Mouse (Mus musculus): ENCODE results near the gene Nek9. TPM values are rescaled to one million over a fixed set of nuclear protein-coding genes. Genes with fewer than 3 reads are reported as not detected.

Nek9 gene
- polyA plus RNA-seq, 1 experiment = 32.1 TPM

GRCm38 (mm10) chr12:85366271-85366670 is 27.1 kb upstream of the Nek9 start:
- TF ChIP-seq CTCF (IDR thresholded peaks at IDR 0.05; ENCODE audit: borderline replicate concordance, control insufficient read depth, extremely low read depth, insufficient read depth, low read length, poor library complexity) (no peak), POLR2A (IDR thresholded peaks at IDR 0.05; ENCODE audit: control insufficient read depth, extremely low read depth, insufficient read depth, low read length, poor library complexity) (no peak)
- DNase-seq = no peak

GRCm38 (mm10) chr12:85362510-85362909 is 23.3 kb upstream of the Nek9 start:
- Histone ChIP-seq H3K27me3 (ENCODE audit: control insufficient read depth, insufficient read depth, low read length) (no peaks in the 10 kb centered on the region), H3K4me1 (replicated peaks; ENCODE audit: control insufficient read depth, insufficient read depth, low read length) (peaks cover 6% of the 10 kb centered on the region), H3K36me3 (ENCODE audit: control insufficient read depth, insufficient read depth, low read length) (no peaks in the 10 kb centered on the region; the same call in 1 of the 2 replicates), H3K4me3 (ENCODE audit: control insufficient read depth, insufficient read depth, low read length) (no peak overlapping the region), H3K27ac (ENCODE audit: control insufficient read depth, insufficient read depth, low read length) (no peak overlapping the region)
- no peak for DNase-seq
- TF ChIP-seq CTCF (IDR thresholded peaks at IDR 0.05; ENCODE audit: borderline replicate concordance, control insufficient read depth, extremely low read depth, insufficient read depth, low read length, poor library complexity) (no peak), POLR2A (IDR thresholded peaks at IDR 0.05; ENCODE audit: control insufficient read depth, extremely low read depth, insufficient read depth, low read length, poor library complexity) (no peak)
- 85% methylated on average over 4 of the region's 4 CpGs for WGBS

More at GRCm38 (mm10) chr12:85366271-85366670, 27.1 kb upstream of the Nek9 start:
- no peak overlapping the region for H3K27ac ChIP-seq (ENCODE audit: control insufficient read depth, insufficient read depth, low read length)
- no peaks in the 10 kb centered on the region for H3K27me3 ChIP-seq (ENCODE audit: control insufficient read depth, insufficient read depth, low read length)
- peaks cover 4% of the 10 kb centered on the region for H3K4me1 ChIP-seq (replicated peaks; ENCODE audit: control insufficient read depth, insufficient read depth, low read length)
- H3K4me3 ChIP-seq (ENCODE audit: control insufficient read depth, insufficient read depth, low read length) = no peak overlapping the region
- no peaks in the 10 kb centered on the region; the same call in 1 of the 2 replicates for H3K36me3 ChIP-seq (ENCODE audit: control insufficient read depth, insufficient read depth, low read length)
- WGBS = 86% methylated on average over 3 of the region's 3 CpGs

- no peak overlapping the region for H3K4me3 ChIP-seq (ENCODE audit: control insufficient read depth, insufficient read depth, low read length)
- H3K27ac ChIP-seq (ENCODE audit: control insufficient read depth, insufficient read depth, low read length) = no peak overlapping the region
- H3K27me3 ChIP-seq (ENCODE audit: control insufficient read depth, insufficient read depth, low read length) = no peaks in the 10 kb centered on the region
- H3K4me1 ChIP-seq (replicated peaks; ENCODE audit: control insufficient read depth, insufficient read depth, low read length) = peaks cover 6% of the 10 kb centered on the region
- no peak for DNase-seq
- no peaks in the 10 kb centered on the region; the same call in 1 of the 2 replicates for H3K36me3 ChIP-seq (ENCODE audit: control insufficient read depth, insufficient read depth, low read length)
- TF ChIP-seq CTCF (IDR thresholded peaks at IDR 0.05; ENCODE audit: borderline replicate concordance, control insufficient read depth, extremely low read depth, insufficient read depth, low read length, poor library complexity) = no peak
- no peak for TF ChIP-seq POLR2A (IDR thresholded peaks at IDR 0.05; ENCODE audit: control insufficient read depth, extremely low read depth, insufficient read depth, low read length, poor library complexity)
These were observed 22.4 kb upstream of the Nek9 start for GRCm38 (mm10) chr12:85361580-85361979.

- Histone ChIP-seq H3K27ac (ENCODE audit: control insufficient read depth, insufficient read depth, low read length) (no peak overlapping the region), H3K4me3 (ENCODE audit: control insufficient read depth, insufficient read depth, low read length) (no peak overlapping the region), H3K36me3 (ENCODE audit: control insufficient read depth, insufficient read depth, low read length) (no peaks in the 10 kb centered on the region; the same call in 1 of the 2 replicates), H3K4me1 (replicated peaks; ENCODE audit: control insufficient read depth, insufficient read depth, low read length) (peaks cover 4% of the 10 kb centered on the region), H3K27me3 (ENCODE audit: control insufficient read depth, insufficient read depth, low read length) (no peaks in the 10 kb centered on the region)
- TF ChIP-seq POLR2A (IDR thresholded peaks at IDR 0.05; ENCODE audit: control insufficient read depth, extremely low read depth, insufficient read depth, low read length, poor library complexity) (no peak), CTCF (IDR thresholded peaks at IDR 0.05; ENCODE audit: borderline replicate concordance, control insufficient read depth, extremely low read depth, insufficient read depth, low read length, poor library complexity) (no peak)
- WGBS = 95% methylated on average over 3 of the region's 3 CpGs
- DNase-seq = no peak
These were observed 22.0 kb upstream of the Nek9 start for GRCm38 (mm10) chr12:85361165-85361564.

DNA sequence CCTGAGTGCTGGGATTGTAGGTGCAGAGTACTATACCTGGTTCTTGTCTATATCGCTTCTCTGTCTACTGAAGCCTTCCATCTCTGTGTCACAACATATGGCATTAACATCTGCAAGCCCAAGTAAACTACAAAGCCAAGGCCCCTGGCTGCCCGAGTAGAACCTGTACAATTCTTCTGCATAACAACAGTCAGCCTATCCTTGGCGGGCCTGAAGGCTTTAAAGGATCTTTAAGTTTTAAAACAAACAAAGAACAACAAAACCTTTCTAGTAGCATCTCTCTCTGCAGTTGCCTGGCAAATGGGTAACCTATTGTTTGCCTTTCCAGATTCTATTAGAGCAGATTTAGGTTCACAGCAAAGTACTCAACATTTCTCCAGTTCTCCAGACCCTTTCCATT is 14.9 kb upstream of the Nek9 start:
- Histone ChIP-seq H3K27ac (ENCODE audit: control insufficient read depth, insufficient read depth, low read length) (no peak overlapping the region), H3K4me3 (ENCODE audit: control insufficient read depth, insufficient read depth, low read length) (no peak overlapping the region), H3K4me1 (replicated peaks; ENCODE audit: control insufficient read depth, insufficient read depth, low read length) (no peaks in the 10 kb centered on the region), H3K36me3 (ENCODE audit: control insufficient read depth, insufficient read depth, low read length) (peaks cover 35% of the 10 kb centered on the region), H3K27me3 (ENCODE audit: control insufficient read depth, insufficient read depth, low read length) (no peaks in the 10 kb centered on the region)
- DNase-seq = no peak
- TF ChIP-seq POLR2A (IDR thresholded peaks at IDR 0.05; ENCODE audit: control insufficient read depth, extremely low read depth, insufficient read depth, low read length, poor library complexity) (no peak), CTCF (IDR thresholded peaks at IDR 0.05; ENCODE audit: borderline replicate concordance, control insufficient read depth, extremely low read depth, insufficient read depth, low read length, poor library complexity) (no peak)
- WGBS = 96% methylated on average over 3 of the region's 3 CpGs

- no peaks in the 10 kb centered on the region for H3K27me3 ChIP-seq (ENCODE audit: control insufficient read depth, insufficient read depth, low read length)
- H3K36me3 ChIP-seq (ENCODE audit: control insufficient read depth, insufficient read depth, low read length) = peaks cover 47% of the 10 kb centered on the region
- WGBS = 91% methylated on average over 10 of the region's 10 CpGs
- TF ChIP-seq CTCF (IDR thresholded peaks at IDR 0.05; ENCODE audit: borderline replicate concordance, control insufficient read depth, extremely low read depth, insufficient read depth, low read length, poor library complexity) (no peak), POLR2A (IDR thresholded peaks at IDR 0.05; ENCODE audit: control insufficient read depth, extremely low read depth, insufficient read depth, low read length, poor library complexity) (no peak)
- no peak overlapping the region for H3K27ac ChIP-seq (ENCODE audit: control insufficient read depth, insufficient read depth, low read length)
- DNase-seq = no peak
- no peak overlapping the region for H3K4me3 ChIP-seq (ENCODE audit: control insufficient read depth, insufficient read depth, low read length)
- no peaks in the 10 kb centered on the region for H3K4me1 ChIP-seq (replicated peaks; ENCODE audit: control insufficient read depth, insufficient read depth, low read length)
These were observed 11.5 kb upstream of the Nek9 start for GRCm38 (mm10) chr12:85350407-85351232.
